Mouse (Mus musculus) adrenal gland, postnatal 14 days (tissue): ENCODE data around the gene Dirc2. TPM values are rescaled to one million over a fixed set of nuclear protein-coding genes. Genes with fewer than 3 reads are reported as not detected.

Source experiments
- DNase-seq: peaks from one replicate; pipeline ENCODE4 v3.0.0; 2021; ENCODE audit warnings: mixed read lengths
- total RNA-seq: library from RNA; stranded (reverse); gene quantifications from 2 replicates; pipeline ENCODE4 v1.2.3, GENCODE M21; 2021

Dirc2 gene
- total RNA-seq, 1 experiment from 2014 or later: 28.3 TPM

DNA sequence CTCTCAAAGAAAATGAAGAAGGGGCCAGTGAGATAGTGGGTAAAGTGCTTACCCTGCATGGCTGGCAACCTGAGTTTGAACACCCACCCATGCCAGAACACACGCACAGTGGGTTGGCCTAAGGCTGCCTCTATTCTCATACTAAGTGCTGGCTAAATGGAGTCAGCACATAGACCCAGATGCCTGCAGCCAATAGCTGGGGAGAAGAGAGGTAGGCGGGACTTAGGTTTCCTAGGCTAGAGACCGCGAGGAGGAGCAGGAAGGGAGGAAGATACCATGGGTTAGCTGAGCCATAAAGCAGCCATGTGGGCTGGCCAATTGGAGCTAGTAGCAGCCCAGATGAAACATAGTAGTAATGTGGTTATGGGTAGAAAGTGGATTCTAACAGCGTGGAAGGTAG, 3.4 kb upstream of the Dirc2 start:
- DNase-seq: no peak

DNA sequence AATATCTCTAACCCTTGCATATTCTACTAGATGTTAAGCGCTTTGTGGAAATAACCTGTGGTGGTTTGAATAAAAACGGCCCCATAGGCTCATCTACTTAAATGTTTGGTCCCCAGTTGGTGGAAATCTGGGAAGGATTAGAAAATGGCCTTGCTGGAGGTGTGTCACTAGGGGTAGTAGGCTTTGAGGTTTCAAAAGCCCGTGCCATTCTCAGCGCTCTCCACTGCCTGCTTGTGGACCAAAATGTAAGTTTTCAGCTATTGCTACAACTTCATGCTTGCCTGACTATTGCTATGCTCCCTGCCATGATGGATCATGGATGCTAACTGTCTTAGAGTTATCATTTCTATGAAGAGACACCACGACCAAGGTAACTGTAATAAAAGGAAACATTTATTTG, 2.5 kb upstream of the Dirc2 start:
- DNase-seq: no peak

DNA sequence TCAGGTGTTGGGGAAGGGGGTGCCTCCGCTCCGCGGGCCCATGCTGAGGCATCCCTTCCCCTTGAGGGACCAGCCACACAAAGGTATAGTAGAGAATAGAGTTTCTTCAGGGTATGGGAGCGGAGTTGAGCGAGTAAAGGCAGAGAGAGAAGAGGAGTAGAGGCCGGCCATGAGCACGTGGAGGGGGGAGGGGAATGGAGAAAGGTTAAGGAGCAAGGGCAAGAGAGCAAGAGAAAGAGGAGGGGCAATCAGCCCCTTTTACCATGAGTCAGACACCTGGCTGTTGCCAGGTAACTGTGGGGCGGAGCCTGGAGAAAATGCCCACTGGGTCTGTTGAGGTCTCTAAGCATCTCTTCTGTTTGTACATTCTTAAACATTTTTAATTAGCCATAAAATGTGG, 2.0 kb upstream of the Dirc2 start:
- DNase-seq: no peak

DNA sequence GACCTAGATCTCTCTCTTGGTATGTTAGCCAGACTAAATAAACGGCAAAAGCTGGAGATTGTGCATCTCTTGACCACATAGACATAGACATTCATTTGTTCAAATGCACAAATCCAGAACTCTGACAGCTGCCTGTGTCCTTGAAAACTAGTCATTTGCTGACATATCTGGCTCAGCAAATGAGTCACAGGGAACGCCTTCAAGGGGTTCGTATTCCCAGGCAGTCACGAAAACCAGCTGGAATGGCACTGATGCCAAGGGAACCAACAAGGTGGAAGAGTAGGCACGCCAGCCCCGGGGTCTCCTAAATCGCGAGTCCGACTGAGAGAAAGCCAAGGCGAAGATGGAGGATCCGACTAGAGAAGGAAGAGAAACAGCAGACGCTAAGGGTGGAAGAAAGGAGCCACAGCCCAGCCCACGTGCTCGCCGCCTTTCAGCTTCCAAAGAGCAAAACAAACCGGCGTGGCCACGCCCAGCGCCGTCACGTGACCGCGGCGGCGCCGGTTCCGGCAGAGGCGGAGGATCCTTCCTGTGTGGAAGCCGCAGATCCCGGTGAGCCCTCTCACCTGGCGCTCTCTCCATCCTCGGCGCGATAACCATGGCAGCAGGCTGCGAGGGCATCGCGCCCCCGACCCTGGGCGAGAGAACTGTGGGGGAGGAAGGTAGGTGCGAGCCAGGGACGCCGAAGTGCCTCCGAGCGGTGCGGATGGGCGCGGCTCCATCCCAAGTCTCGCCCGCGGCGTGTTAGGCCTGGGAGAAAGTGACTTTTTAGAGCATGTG, 912 bp upstream of the Dirc2 start, which contains the start of gene Hspbap1:
Gene Hspbap1 (plus strand): TSS at position 498 of the 780 bp plus-strand sequence.
- DNase-seq: peak; percentile 93

DNA sequence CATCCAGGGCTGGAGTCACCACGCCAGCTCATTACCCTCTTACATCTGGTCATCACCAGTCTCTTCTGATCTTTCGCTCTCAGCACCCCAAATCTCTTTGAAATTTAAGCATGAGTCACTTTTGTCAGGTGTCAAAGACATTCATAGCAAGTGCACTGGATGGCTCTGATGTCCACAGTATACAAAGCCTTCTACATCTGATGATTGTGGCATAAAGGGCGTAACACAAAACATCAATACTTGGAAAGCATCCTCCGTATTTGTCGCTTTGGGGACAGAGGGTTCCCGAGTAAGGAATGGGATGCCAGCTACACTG, 729 bp downstream of the Dirc2 start:
- no peak for DNase-seq

DNA sequence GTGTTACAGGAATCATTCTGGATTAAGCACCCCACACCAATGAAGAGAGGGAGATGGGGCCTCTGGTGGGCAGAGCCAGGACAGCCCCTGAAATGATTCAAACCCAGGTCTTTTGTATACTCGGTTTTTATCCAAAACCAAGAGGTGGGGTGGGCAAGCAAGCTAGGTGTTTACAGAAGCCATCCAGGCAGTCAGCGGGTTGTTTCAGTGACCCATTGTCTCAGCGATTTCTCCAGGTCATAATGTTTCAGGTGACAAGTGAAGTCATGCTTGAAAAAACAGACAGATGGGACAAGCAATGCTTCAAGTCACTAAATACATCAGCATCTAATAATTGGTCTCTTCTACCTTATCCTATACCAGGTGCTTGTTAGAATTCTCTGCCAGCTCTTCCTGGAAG, 2.8 kb downstream of the Dirc2 start:
- DNase-seq: no peak

DNA sequence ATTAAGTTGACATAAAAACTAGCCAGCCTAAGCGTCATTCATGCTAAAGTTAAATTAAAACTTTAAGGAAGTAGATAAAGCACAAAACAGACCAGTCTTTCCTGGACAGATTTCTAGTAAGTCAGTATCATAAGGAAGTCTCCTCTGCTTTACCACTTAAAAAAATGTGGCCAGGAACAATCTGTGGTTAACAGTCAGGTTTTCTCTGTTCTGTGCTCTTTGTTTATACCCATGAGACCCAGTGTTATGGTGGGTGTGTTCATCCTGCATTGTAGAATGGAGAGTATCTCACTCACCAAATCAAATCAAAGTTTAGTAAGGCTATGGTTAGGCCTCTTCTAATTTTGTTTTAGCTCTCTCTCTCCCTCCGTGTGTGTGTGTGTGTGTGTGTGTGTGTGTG, 3.7 kb downstream of the Dirc2 start:
- no peak for DNase-seq

DNA sequence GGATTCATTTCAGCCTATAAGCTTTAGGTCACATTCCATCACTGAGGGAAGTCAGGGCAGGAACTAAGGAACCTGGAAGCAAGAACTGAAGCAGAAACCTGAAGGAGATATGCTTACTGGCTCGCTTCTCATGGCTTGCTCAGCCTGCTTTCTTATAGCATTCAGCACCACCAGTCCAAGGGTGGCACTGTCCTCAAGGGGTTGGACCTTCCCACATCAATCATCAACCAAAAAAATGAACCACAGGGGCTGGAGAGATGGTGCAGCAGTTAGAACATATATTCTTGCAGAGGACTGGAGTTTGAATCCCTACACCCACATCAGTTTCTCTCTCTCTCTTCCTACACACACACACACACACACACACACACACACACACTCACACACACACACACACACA, 4.2 kb downstream of the Dirc2 start:
- no peak for DNase-seq

DNA sequence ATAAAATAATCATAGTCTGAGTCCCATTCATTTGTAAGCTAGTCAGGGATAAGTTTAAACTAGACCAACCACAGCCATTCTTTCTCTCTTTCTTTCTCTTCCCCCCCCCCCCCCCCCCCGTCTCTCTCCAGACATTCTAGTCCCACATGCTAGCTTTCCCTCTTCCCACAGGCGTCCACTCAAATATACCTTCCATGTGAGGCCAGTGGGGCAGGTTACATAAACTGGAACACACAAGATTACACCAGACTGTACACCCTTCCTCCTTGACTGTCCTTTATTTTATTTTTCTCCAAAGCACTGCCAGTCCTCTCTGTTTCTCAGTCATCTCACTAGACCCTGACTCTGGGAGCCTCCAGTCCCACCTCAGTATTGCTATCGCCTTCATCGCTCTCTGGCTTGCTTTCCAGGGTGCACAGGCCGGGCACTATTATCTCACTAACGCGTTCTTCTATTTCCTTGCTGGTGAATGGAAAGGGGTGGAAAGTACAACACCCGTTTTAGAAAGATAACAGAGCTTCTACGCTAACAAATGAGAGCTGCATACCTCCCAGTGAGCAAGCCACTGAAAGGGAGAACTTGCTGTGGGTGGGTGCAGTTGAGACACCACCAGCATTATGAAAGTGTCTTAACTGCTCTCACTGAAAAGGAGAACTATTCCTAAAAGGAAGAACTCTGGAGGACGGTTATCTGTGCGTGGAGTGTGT, 5.4 kb downstream of the Dirc2 start:
- DNase-seq: no peak

DNA sequence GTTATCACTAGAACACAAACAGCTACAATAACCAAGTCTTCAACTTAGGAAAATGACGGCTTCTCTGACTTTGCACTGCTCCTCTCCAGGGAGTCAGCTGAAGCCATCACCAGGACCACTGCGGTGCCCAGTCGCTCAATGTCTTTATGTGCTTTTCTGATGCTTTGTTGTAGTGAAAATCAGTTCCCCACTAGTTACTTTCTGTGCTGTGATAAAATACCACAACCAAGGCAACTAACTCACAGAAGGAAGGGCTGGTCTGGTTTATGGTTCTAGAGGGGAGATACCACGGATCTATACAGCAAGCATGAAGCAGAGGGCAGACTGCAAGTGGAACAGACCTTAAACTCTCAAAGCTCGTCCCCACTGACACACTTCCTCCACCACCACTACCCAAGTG, 9.8 kb downstream of the Dirc2 start:
- no peak for DNase-seq

DNA sequence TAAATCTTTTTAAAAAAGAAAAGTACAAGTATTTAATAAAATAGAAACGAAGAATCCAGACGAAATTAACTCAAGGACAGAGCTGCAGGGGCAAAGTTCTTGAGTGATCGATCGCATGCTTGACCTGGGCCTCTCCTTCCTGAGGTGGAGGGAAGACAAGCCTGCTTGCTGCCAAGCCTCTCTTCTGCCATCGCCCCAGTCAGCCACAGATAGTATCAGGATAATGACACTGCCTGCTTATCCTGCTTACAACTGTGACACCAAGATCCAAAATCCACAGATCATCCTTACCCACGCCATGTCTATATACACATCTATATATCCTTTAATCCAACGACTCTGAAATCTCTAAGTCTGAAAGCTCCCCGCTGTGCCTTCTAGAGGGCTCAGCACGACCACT, 12.5 kb downstream of the Dirc2 start:
- DNase-seq: no peak

DNA sequence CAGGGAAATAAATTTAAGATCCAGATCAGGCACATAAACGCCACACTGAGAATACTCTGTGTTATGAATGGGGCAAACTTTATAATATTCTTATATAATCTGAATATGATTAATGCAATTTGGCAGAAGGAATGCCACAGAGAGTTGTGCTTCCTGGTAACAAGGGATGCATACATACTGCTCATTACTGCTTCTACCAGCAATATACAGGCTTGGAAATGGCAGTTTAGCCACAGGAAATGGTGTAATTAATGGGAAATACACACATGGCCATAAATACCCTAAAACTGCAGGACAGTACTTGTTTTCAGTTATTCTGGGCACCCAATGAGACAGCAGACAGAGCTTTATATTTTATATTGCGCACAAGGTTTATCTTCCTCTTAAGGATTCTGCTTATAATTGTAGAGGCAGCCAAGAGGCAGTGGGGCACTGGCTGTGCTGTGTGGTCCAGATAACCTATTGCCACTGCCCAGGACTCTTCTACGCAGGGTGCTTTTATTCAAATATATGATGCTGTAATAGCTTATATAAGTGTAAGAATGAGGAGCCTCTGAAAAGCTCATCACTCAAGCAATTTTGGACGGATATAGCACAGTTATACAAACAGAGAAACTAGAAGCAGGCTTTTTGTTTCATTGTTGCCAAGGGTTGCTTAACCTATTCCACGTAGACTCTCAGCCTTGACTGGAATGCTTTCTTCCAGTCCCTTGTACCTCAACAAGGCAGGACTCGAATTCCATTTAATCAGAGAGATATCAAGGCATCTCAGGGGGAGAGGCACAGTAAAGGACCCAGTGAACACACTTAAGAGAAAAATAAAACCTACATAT, 13.4 kb downstream of the Dirc2 start:
- no peak for DNase-seq

DNA sequence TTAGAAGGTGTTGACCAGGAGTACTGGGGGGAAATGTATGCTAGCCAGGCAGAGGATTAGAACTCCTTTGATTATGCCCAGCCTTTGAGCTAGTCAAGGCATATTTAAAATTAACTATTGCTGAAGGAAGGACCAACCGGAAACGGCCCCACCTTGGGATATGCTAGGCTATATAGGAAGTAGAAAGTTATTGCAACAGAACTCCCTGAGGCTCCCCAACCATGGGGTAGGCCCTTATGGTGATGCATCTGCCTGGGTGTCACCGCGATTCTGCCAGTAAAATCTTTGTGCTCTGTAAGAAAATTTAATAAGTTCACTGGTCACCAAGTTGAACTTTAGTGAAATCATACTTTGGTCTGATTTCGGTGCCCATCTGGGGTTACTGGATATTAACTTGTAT, 15.2 kb downstream of the Dirc2 start:
- DNase-seq: no peak

DNA sequence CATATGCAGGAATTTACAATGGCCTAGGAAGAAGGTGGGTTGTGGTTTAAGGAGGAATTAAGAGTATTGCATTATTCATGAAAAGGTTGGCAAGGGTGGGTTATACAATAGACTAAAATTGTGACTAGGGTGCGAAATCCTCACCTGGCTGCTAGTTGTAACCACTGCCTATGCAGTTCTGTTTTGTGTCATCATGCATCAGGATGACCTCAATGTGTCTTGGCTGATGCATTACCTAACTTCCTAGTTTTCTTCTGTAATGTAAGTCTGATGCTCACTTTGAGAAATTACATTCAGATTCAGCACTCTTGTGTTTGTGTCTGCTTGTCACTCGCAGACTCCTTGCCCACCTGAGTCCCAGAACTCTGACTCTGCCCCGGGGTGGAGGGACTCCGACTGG, 17.3 kb downstream of the Dirc2 start:
- no peak for DNase-seq

DNA sequence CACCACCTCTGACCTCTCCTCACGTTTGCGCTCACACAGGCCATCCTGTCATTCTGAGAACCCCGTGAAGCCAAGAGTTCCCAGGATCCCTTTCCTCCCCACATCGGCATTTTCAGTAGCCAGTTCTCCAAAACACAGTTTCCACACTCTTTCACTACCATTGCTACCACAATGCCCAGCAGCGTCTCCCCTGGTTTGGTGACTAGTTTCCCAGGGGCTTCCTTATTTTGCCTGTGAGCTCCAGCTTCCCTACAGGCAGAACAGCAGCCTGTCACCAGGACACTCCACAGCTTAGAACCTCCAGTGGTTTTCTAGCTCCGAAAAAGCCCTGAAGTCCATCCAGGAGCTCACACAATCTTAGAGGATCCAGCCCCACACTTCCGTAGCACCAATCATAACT, 19.8 kb downstream of the Dirc2 start:
- no peak for DNase-seq

DNA sequence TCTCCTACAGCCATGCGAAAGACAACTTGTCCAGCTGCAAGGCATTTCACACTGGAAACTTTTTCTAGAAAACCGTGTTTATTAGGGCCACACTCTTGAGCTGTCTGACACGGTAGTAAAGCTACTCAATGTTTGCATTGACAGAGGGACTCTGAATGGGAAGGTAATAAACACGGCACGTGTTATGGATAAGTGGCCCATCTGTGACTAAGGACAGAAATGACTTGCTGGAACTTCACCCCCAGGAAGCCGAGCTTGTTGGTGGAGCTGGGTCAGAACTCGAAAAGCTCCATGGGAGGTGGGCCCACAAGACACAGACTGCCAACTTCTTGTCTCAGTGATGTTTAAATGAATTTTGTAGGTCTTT, 20.9 kb downstream of the Dirc2 start:
- no peak for DNase-seq

DNA sequence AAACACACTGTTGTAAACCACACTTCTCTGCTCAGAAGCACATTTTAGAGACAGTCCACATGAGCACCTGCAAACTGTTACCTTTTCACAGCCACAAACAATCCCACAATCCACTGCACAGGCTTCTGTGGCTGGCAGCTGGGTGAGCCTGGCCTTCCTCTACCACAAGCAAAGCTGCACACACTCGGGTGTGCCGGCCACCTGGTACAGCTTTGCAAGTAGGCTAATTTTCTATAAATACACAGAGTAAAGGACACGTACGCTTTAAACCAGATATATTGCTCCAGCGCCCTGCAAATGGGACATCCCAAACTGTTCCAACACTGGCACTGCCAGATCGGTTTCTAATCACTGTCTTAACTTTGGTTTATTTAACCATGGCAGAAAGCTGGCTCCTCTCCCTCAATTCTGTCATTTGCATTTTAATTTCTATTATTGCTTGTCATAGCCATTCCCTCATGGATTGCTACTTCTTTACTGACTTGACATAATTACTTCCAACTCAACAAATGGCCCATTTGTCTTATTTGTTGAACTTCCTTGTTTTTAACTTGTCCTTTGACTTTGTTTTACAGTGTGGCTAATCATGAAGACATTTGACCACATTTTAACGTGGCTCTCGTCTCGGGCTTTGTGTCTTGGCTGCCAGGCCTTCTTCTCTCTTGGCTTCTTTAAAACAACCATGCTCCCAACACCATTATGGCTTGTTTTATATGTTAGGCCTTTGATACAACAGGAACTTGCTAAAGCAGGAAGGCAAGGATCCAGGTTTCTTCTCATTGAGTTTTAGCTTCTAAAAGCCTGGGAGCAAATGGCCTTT, 21.5 kb downstream of the Dirc2 start:
- DNase-seq: no peak

DNA sequence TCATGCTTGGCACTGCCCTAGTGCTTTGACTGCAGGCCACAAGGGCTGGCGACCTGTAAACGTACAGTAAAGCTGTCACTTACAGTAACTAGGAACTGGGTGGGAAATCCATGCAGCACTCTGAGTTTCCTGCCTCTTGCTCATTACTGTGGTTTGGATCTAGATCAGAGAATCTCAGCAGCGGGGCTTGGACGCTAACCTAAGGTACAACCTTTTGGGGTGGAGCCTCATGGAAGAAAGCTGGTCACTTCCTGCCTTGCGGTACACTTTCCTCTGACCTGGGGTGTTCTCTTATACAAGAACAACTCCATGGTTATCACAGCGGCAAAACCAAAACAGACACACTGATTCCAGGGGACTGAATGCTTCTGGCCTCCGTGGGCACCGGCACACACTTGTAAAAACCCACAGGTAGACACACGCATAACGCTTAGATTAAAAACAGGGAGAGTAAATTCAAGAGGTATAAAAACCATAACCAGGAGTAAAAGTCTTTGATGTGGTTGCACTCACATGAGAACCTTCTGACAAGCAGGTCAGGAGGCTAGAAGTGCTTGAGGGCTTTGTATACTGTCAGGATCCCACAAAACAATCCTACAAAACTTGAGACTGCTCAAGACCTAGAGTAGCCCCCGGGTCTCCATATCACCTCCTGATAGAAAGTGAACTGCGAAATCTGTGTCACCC, 26.8 kb downstream of the Dirc2 start:
- DNase-seq: no peak

DNA sequence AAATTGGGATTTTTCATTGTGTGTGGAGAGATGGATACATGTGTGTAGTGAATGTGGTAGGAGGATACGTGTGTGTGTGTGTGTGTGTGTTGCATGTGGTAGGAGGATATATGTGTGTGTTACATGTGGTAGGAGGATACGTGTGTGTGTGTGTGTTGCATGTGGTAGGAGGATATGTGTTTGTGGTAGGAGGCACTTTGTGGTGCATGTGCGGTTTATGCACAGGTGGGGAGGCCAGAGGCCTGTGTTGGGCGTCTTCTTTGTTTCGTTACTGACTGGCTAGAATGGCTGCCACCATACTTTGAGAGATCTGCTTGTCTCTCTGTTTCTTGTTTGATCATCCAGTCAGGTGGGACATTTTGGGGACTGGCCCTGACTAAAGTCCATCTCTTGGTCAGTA, 27.5 kb downstream of the Dirc2 start:
- DNase-seq: no peak

DNA sequence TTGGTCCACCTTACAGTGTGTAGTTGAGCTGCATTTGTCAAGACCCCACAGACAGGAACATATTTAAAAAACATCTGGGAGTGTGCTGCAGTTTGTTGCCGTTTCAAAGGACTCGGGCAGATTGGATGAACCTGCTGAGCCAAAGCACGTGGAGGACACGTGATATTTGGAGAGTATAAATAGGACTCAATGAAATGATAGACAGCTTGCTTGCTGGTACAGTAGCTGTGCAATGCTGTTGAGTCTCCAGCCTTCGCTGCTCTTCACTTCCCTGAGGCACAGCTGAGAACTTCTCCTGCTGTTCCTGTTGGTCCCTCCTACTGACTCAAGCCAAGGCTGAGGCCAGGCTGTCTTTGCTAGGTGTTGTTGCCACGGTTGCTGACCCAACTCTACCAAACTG, 28.2 kb downstream of the Dirc2 start:
- DNase-seq: no peak

DNA sequence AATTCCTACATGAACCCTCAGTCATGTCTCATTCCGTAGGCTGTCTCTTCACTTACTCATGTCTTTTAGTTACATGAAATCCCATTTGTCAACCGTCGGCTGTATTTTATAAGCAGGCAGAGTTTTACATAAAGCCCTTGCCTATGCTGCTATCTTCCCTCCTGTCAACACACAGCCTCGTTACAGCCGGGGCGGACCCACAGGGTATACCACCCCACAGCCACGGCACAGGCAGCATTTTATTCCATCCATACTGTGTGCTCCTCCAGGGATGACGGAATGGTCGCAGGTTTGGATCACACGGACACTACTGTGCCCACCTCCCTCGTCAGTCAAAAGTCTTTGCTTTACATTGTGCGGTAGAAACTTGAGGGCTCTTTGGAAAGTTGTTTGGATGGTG, 28.8 kb downstream of the Dirc2 start:
- no peak for DNase-seq

DNA sequence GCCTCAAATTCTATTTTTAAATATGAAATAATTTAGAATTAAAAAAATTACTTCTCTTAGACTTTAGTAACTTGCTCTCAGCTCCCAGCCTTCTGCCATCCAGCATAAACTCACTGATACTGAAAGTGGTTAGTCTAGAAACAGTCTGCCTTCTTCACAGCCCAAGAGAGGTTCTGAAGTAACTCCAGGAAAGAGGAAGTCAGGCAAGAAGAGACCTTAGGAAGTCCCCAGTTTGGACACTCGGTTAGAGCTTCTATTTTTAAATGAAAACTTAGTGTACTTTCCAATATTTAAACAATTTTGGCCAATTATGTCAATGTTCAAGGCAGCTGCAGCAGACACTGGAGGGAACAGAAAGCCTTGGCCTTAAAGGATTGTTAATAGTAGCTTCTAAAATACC, 29.6 kb downstream of the Dirc2 start:
- DNase-seq: no peak
